Mouse (Mus musculus): ENCODE measurements at regions not wholly inside any gene's neighbourhood (a gene's known extent, or its start where the extent isn't known, plus 50 kb on each side); places are given as distances from the start of the nearest gene placed in this dataset.

DNA sequence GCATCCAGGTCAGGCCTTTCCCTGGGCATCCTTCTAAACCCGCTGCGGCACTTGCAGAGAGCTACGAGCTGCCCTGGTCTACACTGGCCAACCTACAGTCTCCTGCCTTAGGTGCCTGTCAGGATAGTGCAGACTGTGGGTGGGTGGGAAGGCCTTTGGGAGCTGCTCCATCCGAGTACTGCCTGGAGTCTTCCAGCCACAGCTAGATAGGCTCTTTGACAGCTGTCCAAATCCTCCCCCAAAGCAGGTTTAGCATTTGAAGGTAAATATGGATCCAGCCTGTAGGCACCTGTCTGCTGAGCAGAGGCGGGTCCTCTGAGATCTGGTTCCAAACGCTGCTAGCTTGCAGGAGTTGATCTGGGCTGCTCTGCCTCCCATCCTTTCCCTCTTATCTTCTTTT is 295.6 kb upstream of the Hs6st1 start:
- TF ChIP-seq CTCF (IDR thresholded peaks at IDR 0.05; ENCODE audit: borderline replicate concordance, control insufficient read depth, extremely low read depth, insufficient read depth, low read length, poor library complexity) (no peak), POLR2A (IDR thresholded peaks at IDR 0.05; ENCODE audit: control insufficient read depth, extremely low read depth, insufficient read depth, low read length, poor library complexity) (no peak)
